ENCODE assay signal across 8 mouse cellular contexts in genomic region chr7:97788190-97788668, GRCm38 (mm10). TPM values are rescaled to one million over a fixed set of nuclear protein-coding genes. Genes with fewer than 3 reads are reported as not detected.
DNase-seq lines count a peak whose midpoint lies in the region; ATAC-seq and TF ChIP-seq lines count a peak whose summit lies in the region.

Pak1 (plus strand) TSS chr7:97788541.

- TF ChIP-seq CTCF in G1E (IDR thresholded peaks at IDR 0.05; ENCODE audit: low read depth, low read length), result no peak
- no peak for TF ChIP-seq CTCF in lung, embryonic 14.5 days (IDR thresholded peaks at IDR 0.05; ENCODE audit: low read depth)
- TF ChIP-seq CTCF in olfactory bulb, adult 2 months (IDR thresholded peaks at IDR 0.05; ENCODE audit: insufficient read depth, low read depth, low read length), result no peak
- TF ChIP-seq CTCF in thymus, adult 2 months (IDR thresholded peaks at IDR 0.05; ENCODE audit: borderline replicate concordance, control insufficient read depth, extremely low read depth, insufficient read depth, low read length, poor library complexity), result no peak

- TF ChIP-seq POLR2A in olfactory bulb, adult 2 months (IDR thresholded peaks at IDR 0.05; ENCODE audit: insufficient read depth, low read depth, low read length), result no peak
- no peak for TF ChIP-seq POLR2A in thymus, adult 2 months (IDR thresholded peaks at IDR 0.05; ENCODE audit: control insufficient read depth, extremely low read depth, insufficient read depth, low read length, poor library complexity)

- peak within 1 kb of the TSS; percentile 73 for H3K4me3 ChIP-seq in G1E (ENCODE audit: low read depth, low read length)
- H3K4me3 ChIP-seq in forebrain, embryonic 16.5 days (replicated peaks; ENCODE audit: low read length), result peak within 1 kb of the TSS; percentile 93
- peak within 1 kb of the TSS; percentile 66 for H3K4me3 ChIP-seq in lung, embryonic 14.5 days (ENCODE audit: low read depth, low read length)
- H3K4me3 ChIP-seq in olfactory bulb, adult 2 months (ENCODE audit: insufficient read depth, low read depth, low read length), result peak within 1 kb of the TSS; percentile 66
- peak within 1 kb of the TSS; percentile 56 for H3K4me3 ChIP-seq in thymus, adult 2 months (ENCODE audit: control insufficient read depth, insufficient read depth, low read length)

- peaks cover 13% of the 10 kb centered on the region for H3K4me1 ChIP-seq in G1E (ENCODE audit: insufficient read depth, low read depth, low read length)
- H3K4me1 ChIP-seq in forebrain, embryonic 16.5 days (replicated peaks; ENCODE audit: control insufficient read depth, insufficient read depth, low read length), result peaks cover 7% of the 10 kb centered on the region
- H3K4me1 ChIP-seq in lung, embryonic 14.5 days (ENCODE audit: insufficient read depth), result peaks cover 2% of the 10 kb centered on the region; the same call in 1 of the 2 replicates
- H3K4me1 ChIP-seq in olfactory bulb, adult 2 months (ENCODE audit: control insufficient read depth, insufficient read depth, low read length), result peaks cover 8% of the 10 kb centered on the region
- H3K4me1 ChIP-seq in thymus, adult 2 months (replicated peaks; ENCODE audit: control insufficient read depth, insufficient read depth, low read length), result peaks cover 7% of the 10 kb centered on the region

- H3K9ac ChIP-seq in forebrain, embryonic 16.5 days (replicated peaks; ENCODE audit: low read depth, low read length), result peak within 1 kb of the TSS; percentile 86
- peak within 1 kb of the TSS; percentile 66 for H3K9ac ChIP-seq in lung, embryonic 14.5 days

- no peak for ATAC-seq in G1E (ENCODE audit: extremely low read depth, insufficient number of reproducible peaks, low FRiP score, poor library complexity, severe bottlenecking)
- ATAC-seq in forebrain, embryonic 16.5 days, result peak; percentile 89
- ATAC-seq in hematopoietic stem cell, adult 5-6 weeks (replicated peaks in 1 of 2; ENCODE audit: insufficient read depth in 1 of 2, low FRiP score in 2 of 2, low TSS enrichment in 1 of 2, low read depth in 1 of 2, poor library complexity in 2 of 2, severe bottlenecking in 2 of 2), result peak; percentile 54 to 79
- peak; percentile 94 for ATAC-seq in lung, embryonic 14.5 days (ENCODE audit: insufficient read depth)

- under 1% methylated on average over 46 of the region's 46 CpGs for WGBS in forebrain, embryonic 16.5 days
- WGBS in lung, embryonic 14.5 days, result under 1% methylated on average over 42 of the region's 46 CpGs
- 1% methylated on average over 46 of the region's 46 CpGs for WGBS in olfactory bulb, adult 2 months
- WGBS in thymus, adult 2 months, result under 1% methylated on average over 46 of the region's 46 CpGs

- H3K27me3 ChIP-seq in G1E (ENCODE audit: insufficient read depth, low read length), result peaks cover 39% of the 10 kb centered on the region
- H3K27me3 ChIP-seq in forebrain, embryonic 16.5 days (replicated peaks; ENCODE audit: control insufficient read depth, insufficient read depth, low read length), result no peaks in the 10 kb centered on the region
- H3K27me3 ChIP-seq in lung, embryonic 14.5 days (ENCODE audit: insufficient read depth, low read length), result 0 out of 2 replicates have a peak, but pooled peaks cover 7% of the 10 kb centered on the region
- peaks cover 5% of the 10 kb centered on the region; the same call in 1 of the 2 replicates for H3K27me3 ChIP-seq in thymus, adult 2 months (ENCODE audit: control insufficient read depth, insufficient read depth, low read length)

- H3K36me3 ChIP-seq in G1E (replicated peaks), result no peaks in the 10 kb centered on the region
- H3K36me3 ChIP-seq in forebrain, embryonic 16.5 days (ENCODE audit: control insufficient read depth, insufficient read depth), result no peaks in the 10 kb centered on the region
- no peaks in the 10 kb centered on the region for H3K36me3 ChIP-seq in lung, embryonic 14.5 days (ENCODE audit: insufficient read depth)
- no peaks in the 10 kb centered on the region for H3K36me3 ChIP-seq in thymus, adult 2 months (ENCODE audit: control insufficient read depth, insufficient read depth, low read length)

- H3K9me3 ChIP-seq in G1E (replicated peaks), result peaks cover 5% of the 10 kb centered on the region
- H3K9me3 ChIP-seq in forebrain, embryonic 16.5 days (ENCODE audit: control insufficient read depth, low read length), result no peaks in the 10 kb centered on the region
- H3K9me3 ChIP-seq in lung, embryonic 14.5 days (ENCODE audit: low read depth, low read length), result no peaks in the 10 kb centered on the region

- peak; percentile 24 for DNase-seq in G1E (ENCODE audit: low spot score)
- DNase-seq in cerebellum, adult 11-12 months, result peak; percentile 89
- peak; percentile 76 to 79 for DNase-seq in layer of hippocampus, adult 8-10 months (ENCODE audit: low spot score in 2 of 2)
- DNase-seq in lung, embryonic 14.5 days, result peak; percentile 82
- peak; percentile 79 for DNase-seq in thymus, adult 2 months

- peak within 1 kb of the TSS; percentile 60 for H3K27ac ChIP-seq in forebrain, embryonic 16.5 days (ENCODE audit: low read length)
- peak within 1 kb of the TSS; percentile 48 for H3K27ac ChIP-seq in lung, embryonic 14.5 days (ENCODE audit: low read depth)
- no peak within 1 kb of the TSS for H3K27ac ChIP-seq in olfactory bulb, adult 2 months (ENCODE audit: insufficient read depth, low read depth, low read length)
- no peak within 1 kb of the TSS for H3K27ac ChIP-seq in thymus, adult 2 months (ENCODE audit: control insufficient read depth, insufficient read depth, low read length)

- peak within 1 kb of the TSS; percentile 87 for H3K4me2 ChIP-seq in forebrain, embryonic 16.5 days (ENCODE audit: low read length)
- peak within 1 kb of the TSS; percentile 98 for H3K4me2 ChIP-seq in lung, embryonic 14.5 days

RNA-seq across cellular contexts. Expression of gene Pak1, which starts in this region (rescaled TPM):
- total RNA-seq in G1E (2014; fragmentation: Nextera tagmentation) (not detected in 2 replicates), G1E (2017) (0.06 and 0.16 TPM in 2 replicates)
- polyA plus RNA-seq in G1E (2012), result 0.15 and 0.39 TPM in 2 replicates
- 147 TPM in 2 replicates for polyA plus RNA-seq in forebrain, embryonic 16.5 days (2015; fragmentation: Nextera tagmentation; extraction: Ambion mirVana)
- 48.4 and 59.8 TPM in 2 replicates for total RNA-seq in hematopoietic stem cell, adult 5-6 weeks (2017)
- 100 to 1,000 TPM; 216 to 243 (median 233) TPM for total RNA-seq in layer of hippocampus, adult 8-10 months (2022)
- 19.2 and 20.4 TPM in 2 replicates for polyA plus RNA-seq in lung, embryonic 14.5 days (2014; fragmentation: Nextera tagmentation; extraction: Ambion mirVana)
- polyA plus RNA-seq in olfactory bulb, adult 2 months (2012; ENCODE audit: insufficient read depth, insufficient read length, low replicate concordance, missing spikeins), result 99.5 and 211 TPM in 2 replicates
- 11.4 and 11.8 TPM in 2 replicates for polyA plus RNA-seq in thymus, adult 2 months (2012; rRNA removed)

Comparison
In these comparisons a context has a peak if more than half of its experiments do, and no peak if none do; other contexts are left out.
1. RNA of gene Pak1 (total RNA-seq): 216 to 243 TPM in layer of hippocampus, adult 8-10 months and 48.4 to 59.8 TPM in hematopoietic stem cell, adult 5-6 weeks; 0.06 to 0.16 TPM in G1E; every median in the first group is over 10 times any median in the second.
2. Peak in DNase-seq and H3K4me3 ChIP-seq in G1E; RNA of the gene not detected or under 1 TPM.
3. DNase-seq: peak in every context shown above with its lines; median percentile 89 in cerebellum, adult 11-12 months; 82 in lung, embryonic 14.5 days; 79 in thymus, adult 2 months; 78 in layer of hippocampus, adult 8-10 months; 24 in G1E.
4. H3K27ac ChIP-seq: peak in forebrain, embryonic 16.5 days (single experiment) and lung, embryonic 14.5 days (single experiment); none in olfactory bulb, adult 2 months (single experiment) and thymus, adult 2 months (single experiment).
5. Peak in every context shown above with its lines, with median percentiles within 50 percentile points of each other: H3K4me3 ChIP-seq.